Mouse (Mus musculus) ES-E14 (cell line): ENCODE results near the gene Tfam.

Experiments used
- CHD2 ChIP-seq: IDR thresholded peaks from 2 replicates; pipeline ENCODE4 v1.6.1; 2014; ENCODE audit warnings: mild to moderate bottlenecking, low read depth, low read length, inconsistent platforms
- HCFC1 ChIP-seq: IDR thresholded peaks from 2 replicates; pipeline ENCODE4 v1.6.1; 2012; ENCODE audit warnings: low read length, inconsistent platforms, borderline replicate concordance; ENCODE audit not compliant: insufficient read depth
- MAFK ChIP-seq: IDR thresholded peaks from 2 replicates; pipeline ENCODE4 v1.6.1; 2014; ENCODE audit warnings: mild to moderate bottlenecking, low read depth, low read length, inconsistent platforms; ENCODE audit not compliant: insufficient read depth
- ZC3H11A ChIP-seq: IDR thresholded peaks from 2 replicates; pipeline ENCODE4 v1.6.1; 2012; ENCODE audit warnings: low read depth, mild to moderate bottlenecking, inconsistent platforms, low read length, borderline replicate concordance
- ZNF384 ChIP-seq: IDR thresholded peaks from 2 replicates; pipeline ENCODE4 v1.6.1; 2012; ENCODE audit warnings: low read depth, low read length, inconsistent platforms

GRCm38 (mm10) chr10:71258516-71258915 lies 20.4 kb upstream of the Tfam start:
- TF ChIP-seq HCFC1: no peak
- no peak for TF ChIP-seq ZNF384
- TF ChIP-seq ZC3H11A: no peak
- no peak for TF ChIP-seq MAFK
- TF ChIP-seq CHD2: no peak
